Mouse (Mus musculus): ENCODE measurements around the gene Hist3h2ba. TPM values are rescaled to one million over a fixed set of nuclear protein-coding genes. Genes with fewer than 3 reads are reported as not detected.

Hist3h2ba gene
- polyA plus RNA-seq, 1 experiment: not detected

DNA sequence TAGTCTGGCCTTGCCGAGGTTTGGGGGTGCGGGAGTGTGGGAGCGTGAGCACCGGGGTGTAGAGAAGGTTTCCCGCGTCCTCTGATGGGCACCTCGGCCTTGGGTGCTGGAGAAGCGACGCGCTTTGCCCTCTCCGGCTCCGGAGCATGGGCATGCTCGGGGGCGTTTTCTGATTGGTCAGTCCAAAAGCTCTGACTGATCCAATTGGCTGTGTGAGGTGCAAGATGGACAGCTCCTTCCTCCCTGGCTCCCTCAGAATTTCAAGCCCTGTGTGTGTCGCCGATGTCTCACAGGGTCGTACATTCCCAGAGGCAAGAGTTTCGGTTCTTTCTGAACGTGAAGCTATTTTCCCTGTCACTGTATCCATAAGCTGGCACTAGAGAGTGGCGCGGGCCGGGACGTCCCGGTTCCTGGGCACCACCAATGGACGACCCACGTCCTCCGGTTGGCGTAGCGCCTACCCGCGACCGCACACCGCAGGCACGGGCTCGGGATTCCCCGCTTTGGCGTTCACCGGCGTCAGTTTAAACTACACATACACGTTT lies 11.3 kb downstream of the Hist3h2ba start:
- peaks cover 29% of the 10 kb centered on the region for H3K4me1 ChIP-seq (ENCODE audit: control insufficient read depth, insufficient read depth, low read length)
- H3K27ac ChIP-seq (ENCODE audit: insufficient read depth, low read depth, low read length): peak overlapping the region; percentile 84
- peak overlapping the region; percentile 68 for H3K4me3 ChIP-seq (ENCODE audit: insufficient read depth, low read length)
- peak; percentile 32; the same call in 1 of the 2 replicates for TF ChIP-seq CTCF (IDR thresholded peaks at IDR 0.05; ENCODE audit: low read depth, low read length)
- no peak for TF ChIP-seq POLR2A (IDR thresholded peaks at IDR 0.05; ENCODE audit: borderline replicate concordance, low read depth, low read length)

DNA sequence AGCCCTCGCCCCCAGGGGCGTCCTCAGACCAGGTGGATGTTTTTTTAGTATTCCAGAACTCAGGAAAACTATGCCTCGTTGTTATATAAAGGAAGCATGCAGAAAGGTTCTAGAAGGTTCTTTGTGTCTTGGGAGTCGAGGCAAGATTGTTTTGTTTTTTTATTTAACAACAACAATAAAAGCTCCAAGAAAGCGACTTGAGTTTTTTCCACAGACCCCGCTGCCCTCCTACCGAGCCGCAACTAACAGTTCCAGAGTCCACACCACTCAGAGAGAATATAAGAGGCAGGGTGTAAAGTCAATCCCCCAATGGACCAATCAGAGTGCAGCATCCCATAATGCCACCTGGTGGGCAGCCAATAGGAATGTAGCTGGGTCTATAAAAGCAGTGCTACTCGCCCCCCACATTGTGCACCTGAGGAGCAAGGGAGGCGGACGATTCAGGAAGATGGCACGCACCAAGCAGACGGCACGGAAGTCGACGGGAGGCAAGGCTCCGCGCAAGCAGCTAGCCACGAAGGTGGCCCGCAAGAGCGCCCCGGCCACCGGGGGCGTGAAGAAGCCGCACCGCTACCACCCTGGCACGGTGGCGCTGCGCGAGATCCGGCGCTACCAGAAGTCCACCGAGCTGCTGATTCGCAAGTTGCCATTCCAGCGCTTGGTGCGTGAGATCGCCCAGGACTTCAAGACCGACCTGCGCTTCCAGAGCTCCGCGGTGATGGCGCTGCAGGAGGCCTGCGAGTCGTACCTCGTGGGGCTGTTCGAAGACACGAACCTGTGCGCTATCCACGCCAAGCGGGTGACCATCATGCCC lies 12.9 kb downstream of the Hist3h2ba start:
- no peak for TF ChIP-seq POLR2A (IDR thresholded peaks at IDR 0.05; ENCODE audit: borderline replicate concordance, low read depth, low read length)
- no peak for TF ChIP-seq CTCF (IDR thresholded peaks at IDR 0.05; ENCODE audit: low read depth, low read length)
- no peak overlapping the region for H3K4me3 ChIP-seq (ENCODE audit: insufficient read depth, low read length)
- no peak overlapping the region for H3K27ac ChIP-seq (ENCODE audit: insufficient read depth, low read depth, low read length)
- H3K4me1 ChIP-seq (ENCODE audit: control insufficient read depth, insufficient read depth, low read length): peaks cover 36% of the 10 kb centered on the region

DNA sequence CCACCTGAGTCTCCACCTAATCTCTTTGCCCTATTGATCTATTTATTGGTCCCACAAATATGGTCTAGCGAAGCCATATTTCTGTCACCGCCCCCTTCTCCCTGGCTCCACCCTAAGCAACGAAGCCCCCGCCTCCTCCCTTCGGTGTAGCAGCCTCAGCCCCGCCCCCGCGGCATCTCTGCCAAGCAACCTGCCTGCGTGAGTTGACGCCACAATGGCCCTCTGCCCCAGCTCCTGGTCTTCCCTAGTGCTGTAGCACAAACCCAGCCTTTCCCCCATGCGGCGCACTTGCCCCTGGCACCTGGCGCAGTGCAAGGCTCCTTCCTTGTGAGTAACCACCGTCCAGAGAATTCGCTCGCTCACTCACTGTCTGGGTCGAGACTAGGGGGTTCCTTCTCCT lies 14.8 kb downstream of the Hist3h2ba start:
- no peak for TF ChIP-seq POLR2A (IDR thresholded peaks at IDR 0.05; ENCODE audit: borderline replicate concordance, low read depth, low read length)
- TF ChIP-seq CTCF (IDR thresholded peaks at IDR 0.05; ENCODE audit: low read depth, low read length): no peak
- Histone ChIP-seq H3K27ac (ENCODE audit: insufficient read depth, low read depth, low read length) (no peak overlapping the region), H3K4me1 (ENCODE audit: control insufficient read depth, insufficient read depth, low read length) (peaks cover 18% of the 10 kb centered on the region), H3K4me3 (ENCODE audit: insufficient read depth, low read length) (no peak overlapping the region)

DNA sequence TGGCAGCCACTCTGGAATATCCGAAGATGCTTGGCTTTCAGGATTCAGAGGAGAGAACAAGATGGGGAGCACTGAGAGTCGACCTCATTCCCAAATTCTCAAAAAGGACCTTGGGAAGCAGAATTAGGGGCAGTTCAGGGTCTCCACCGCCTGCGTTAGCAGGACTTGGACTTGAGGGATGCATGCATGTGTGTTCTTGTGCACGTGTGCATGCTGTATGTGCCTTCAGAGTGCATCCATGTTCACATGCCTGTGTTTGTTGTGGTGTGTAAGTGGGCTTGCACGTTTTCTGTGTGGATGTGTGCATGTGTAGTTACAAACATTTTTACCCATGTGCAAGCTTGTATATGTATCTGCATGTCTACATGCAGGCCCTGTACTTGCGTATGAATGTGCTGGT lies 15.5 kb downstream of the Hist3h2ba start:
- TF ChIP-seq CTCF (IDR thresholded peaks at IDR 0.05; ENCODE audit: low read depth, low read length): no peak
- TF ChIP-seq POLR2A (IDR thresholded peaks at IDR 0.05; ENCODE audit: borderline replicate concordance, low read depth, low read length): no peak
- no peak overlapping the region for H3K4me3 ChIP-seq (ENCODE audit: insufficient read depth, low read length)
- peaks cover 16% of the 10 kb centered on the region for H3K4me1 ChIP-seq (ENCODE audit: control insufficient read depth, insufficient read depth, low read length)
- H3K27ac ChIP-seq (ENCODE audit: insufficient read depth, low read depth, low read length): no peak overlapping the region

DNA sequence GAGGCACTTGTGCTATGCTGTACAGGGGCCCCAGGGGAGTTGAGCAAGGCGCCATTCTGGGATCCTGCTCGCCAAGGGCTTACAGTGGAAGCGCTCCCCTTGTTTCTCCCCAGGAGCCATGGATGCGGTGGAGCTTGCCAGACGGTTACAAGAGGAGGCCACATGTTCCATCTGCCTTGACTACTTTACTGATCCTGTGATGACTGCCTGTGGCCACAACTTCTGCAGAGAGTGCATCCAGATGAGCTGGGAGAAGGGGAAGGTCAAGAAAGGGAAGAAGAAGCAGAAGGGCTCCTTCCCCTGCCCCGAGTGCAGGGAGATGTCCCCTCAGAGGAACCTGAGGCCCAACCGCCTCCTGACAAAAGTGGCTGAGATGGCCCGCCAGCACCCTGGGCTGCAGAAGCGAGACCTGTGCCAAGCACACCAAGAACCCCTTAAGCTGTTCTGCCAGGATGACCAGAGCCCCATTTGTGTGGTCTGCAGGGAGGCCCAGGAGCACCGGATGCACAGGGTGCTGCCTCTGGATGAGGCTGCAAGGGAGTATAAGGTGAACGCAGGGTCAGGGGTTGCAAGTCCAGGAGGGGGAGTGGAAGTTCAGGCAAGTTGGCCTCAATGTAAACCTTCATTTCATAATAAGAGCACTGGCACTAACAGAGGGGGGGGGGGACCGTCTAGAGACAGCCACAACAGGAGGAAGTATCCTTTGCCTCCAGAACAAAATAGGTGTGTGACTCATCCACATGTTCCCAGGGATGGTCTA lies 16.5 kb downstream of the Hist3h2ba start:
- no peak for TF ChIP-seq POLR2A (IDR thresholded peaks at IDR 0.05; ENCODE audit: borderline replicate concordance, low read depth, low read length)
- TF ChIP-seq CTCF (IDR thresholded peaks at IDR 0.05; ENCODE audit: low read depth, low read length): no peak
- Histone ChIP-seq H3K4me3 (ENCODE audit: insufficient read depth, low read length) (no peak overlapping the region), H3K4me1 (ENCODE audit: control insufficient read depth, insufficient read depth, low read length) (peaks cover 14% of the 10 kb centered on the region), H3K27ac (ENCODE audit: insufficient read depth, low read depth, low read length) (peak overlapping the region; percentile 38; the same call in 1 of the 2 replicates)

DNA sequence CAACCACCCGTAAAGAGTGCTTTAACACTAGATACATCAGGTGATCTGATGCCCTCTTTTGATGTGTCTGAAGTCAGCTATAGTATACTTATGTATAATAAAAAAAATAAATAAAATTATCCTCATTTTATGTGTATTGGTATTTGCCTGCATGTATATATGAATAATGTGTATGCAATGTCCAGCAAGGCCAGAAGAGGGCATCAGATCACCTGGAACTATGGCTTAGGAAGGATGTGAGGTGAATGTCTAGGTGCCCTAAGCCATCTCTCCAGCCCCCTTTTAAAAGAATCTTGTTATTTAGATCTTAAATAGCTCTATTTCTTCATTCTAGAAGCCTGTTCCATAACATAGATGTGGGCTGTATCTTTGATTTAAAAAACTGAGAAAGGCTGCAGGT lies 18.6 kb downstream of the Hist3h2ba start:
- no peak for TF ChIP-seq POLR2A (IDR thresholded peaks at IDR 0.05; ENCODE audit: borderline replicate concordance, low read depth, low read length)
- TF ChIP-seq CTCF (IDR thresholded peaks at IDR 0.05; ENCODE audit: low read depth, low read length): no peak
- H3K27ac ChIP-seq (ENCODE audit: insufficient read depth, low read depth, low read length): no peak overlapping the region
- H3K4me1 ChIP-seq (ENCODE audit: control insufficient read depth, insufficient read depth, low read length): peaks cover 14% of the 10 kb centered on the region
- H3K4me3 ChIP-seq (ENCODE audit: insufficient read depth, low read length): no peak overlapping the region

DNA sequence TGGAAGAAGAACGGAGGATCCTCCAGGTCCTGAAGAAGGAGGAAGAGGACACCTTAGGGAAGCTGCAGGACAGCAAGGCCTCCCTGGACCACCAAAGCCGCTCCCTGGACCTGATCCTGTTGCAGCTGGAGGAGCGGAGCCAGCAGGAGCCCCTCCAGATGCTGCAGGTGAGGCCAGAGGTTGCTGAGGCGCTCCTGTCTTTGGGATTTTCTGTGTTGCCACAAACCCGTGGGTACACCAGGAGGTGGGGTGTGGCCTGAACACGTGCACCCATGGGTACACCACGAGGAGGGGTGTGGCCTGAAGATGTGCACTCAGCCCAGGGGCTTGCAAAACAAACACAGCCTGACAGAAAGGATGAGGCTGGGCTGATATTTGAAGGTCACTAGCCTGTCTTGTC lies 19.8 kb downstream of the Hist3h2ba start:
- TF ChIP-seq POLR2A (IDR thresholded peaks at IDR 0.05; ENCODE audit: borderline replicate concordance, low read depth, low read length): no peak
- Histone ChIP-seq H3K4me3 (ENCODE audit: insufficient read depth, low read length) (no peak overlapping the region), H3K27ac (ENCODE audit: insufficient read depth, low read depth, low read length) (no peak overlapping the region), H3K4me1 (ENCODE audit: control insufficient read depth, insufficient read depth, low read length) (peaks cover 14% of the 10 kb centered on the region)

DNA sequence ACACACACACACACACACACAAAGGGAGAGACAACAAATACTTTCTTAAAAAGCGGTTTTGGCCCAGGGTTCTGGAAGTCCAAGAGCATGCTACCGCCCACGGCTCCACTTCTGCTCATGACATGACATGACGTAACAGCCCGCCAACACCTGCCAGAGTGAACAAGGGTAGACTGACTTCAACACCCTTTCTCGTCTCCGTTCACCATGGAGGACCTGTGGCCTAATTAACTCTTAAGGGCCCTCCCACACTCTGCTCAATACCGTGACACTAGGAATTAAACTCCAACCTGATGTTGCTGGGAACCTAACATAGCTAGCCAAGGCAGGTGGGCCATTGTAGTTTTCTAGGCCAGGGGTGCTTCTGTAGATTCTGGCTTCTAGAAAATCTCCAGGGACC lies 20.3 kb downstream of the Hist3h2ba start:
- H3K4me1 ChIP-seq (ENCODE audit: control insufficient read depth, insufficient read depth, low read length): peaks cover 14% of the 10 kb centered on the region
- TF ChIP-seq POLR2A (IDR thresholded peaks at IDR 0.05; ENCODE audit: borderline replicate concordance, low read depth, low read length) (no peak), CTCF (IDR thresholded peaks at IDR 0.05; ENCODE audit: low read depth, low read length) (no peak)
- H3K27ac ChIP-seq (ENCODE audit: insufficient read depth, low read depth, low read length): no peak overlapping the region
- H3K4me3 ChIP-seq (ENCODE audit: insufficient read depth, low read length): no peak overlapping the region

DNA sequence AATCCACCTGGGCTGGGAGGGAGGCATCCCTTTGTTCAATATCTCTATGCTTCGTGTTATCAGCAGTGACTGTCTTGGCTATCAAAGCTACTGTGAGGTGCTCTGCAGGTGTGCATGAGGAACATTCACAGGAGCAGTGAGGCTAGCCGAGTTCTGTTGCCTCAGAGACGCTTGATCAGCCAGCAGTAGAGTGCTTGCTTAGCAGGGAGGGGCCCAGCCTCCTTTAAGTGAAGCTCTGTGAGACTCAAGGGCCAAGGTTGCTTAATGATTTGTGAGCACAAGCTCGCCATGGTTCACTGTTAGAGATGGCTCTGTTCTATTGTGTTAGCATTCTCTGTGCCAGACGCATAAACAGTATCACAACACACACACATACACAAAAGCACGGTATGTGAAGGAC lies 20.9 kb downstream of the Hist3h2ba start:
- peaks cover 10% of the 10 kb centered on the region for H3K4me1 ChIP-seq (ENCODE audit: control insufficient read depth, insufficient read depth, low read length)

More for the DNA sequence above, 20.9 kb downstream of the Hist3h2ba start:
- Histone ChIP-seq H3K4me3 (ENCODE audit: insufficient read depth, low read length) (no peak overlapping the region), H3K27ac (ENCODE audit: insufficient read depth, low read depth, low read length) (no peak overlapping the region)
- TF ChIP-seq POLR2A (IDR thresholded peaks at IDR 0.05; ENCODE audit: borderline replicate concordance, low read depth, low read length) (no peak), CTCF (IDR thresholded peaks at IDR 0.05; ENCODE audit: low read depth, low read length) (no peak)
